Comparison of ENCODE assay signal across 24 mouse cellular contexts in the genomic region with DNA sequence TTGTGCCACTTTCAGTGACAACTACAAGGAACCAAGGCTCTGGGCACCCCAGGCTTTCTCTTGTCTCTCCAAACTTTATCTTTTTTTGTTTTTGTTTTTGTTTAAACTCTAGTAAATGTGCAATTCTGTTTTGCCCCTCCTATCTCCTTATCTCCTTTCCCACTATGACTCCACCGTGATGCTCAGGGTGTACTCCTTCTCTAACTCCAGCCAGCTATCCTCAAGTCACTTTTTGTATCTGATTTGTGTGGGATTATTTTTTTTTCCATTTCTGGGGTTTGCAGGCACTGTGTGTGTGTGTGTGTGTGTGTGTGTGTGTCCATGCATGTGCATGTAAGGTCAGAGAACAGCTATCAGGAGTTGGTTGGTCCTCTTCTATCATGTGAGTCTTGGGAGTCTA. TPM values are rescaled to one million over a fixed set of nuclear protein-coding genes. Genes with fewer than 3 reads are reported as not detected.
DNase-seq lines count a peak whose midpoint lies in the region; ATAC-seq and TF ChIP-seq lines count a peak whose summit lies in the region.
"Had no signal": no experiment of that assay in that cellular context is flagged by ENCODE, and none has a peak within 500 bp of the region (broad histone marks: within the 10 kb centered on the region; RNA-seq: fewer than 3 reads in every experiment).

No protein-coding gene starts in this region.

- TF ChIP-seq CTCF in intestine, postnatal 0 days (IDR thresholded peaks at IDR 0.05; ENCODE audit: low read depth), result no peak

- 30% methylated on average over 1 of the region's 1 CpGs for WGBS in intestine, postnatal 0 days

- no peak for ATAC-seq in erythroblast, adult 5-6 weeks (replicated peaks; ENCODE audit: low FRiP score, poor library complexity, severe bottlenecking)
- no peak for ATAC-seq in megakaryocyte, adult 5-6 weeks (ENCODE audit: poor library complexity, severe bottlenecking)
- ATAC-seq in intestine, postnatal 0 days, result no peak
- peak; percentile 12 for ATAC-seq in megakaryocyte-erythroid progenitor cell, adult 5-6 weeks (replicated peaks; ENCODE audit: low FRiP score, low TSS enrichment, poor library complexity, severe bottlenecking)
- ATAC-seq: activated CD4-positive, CD25-positive, alpha-beta regulatory T cell, adult 4 months; Patski had no signal

- peak overlapping the region; percentile 94 for H3K4me3 ChIP-seq in erythroblast, embryonic 14.5 days (replicated peaks)
- peak overlapping the region; percentile 18 for H3K4me3 ChIP-seq in megakaryocyte, embryonic 14.5 days (replicated peaks)
- no peak overlapping the region for H3K4me3 ChIP-seq in intestine, postnatal 0 days (ENCODE audit: low read depth, low read length)
- H3K4me3 ChIP-seq: forebrain, embryonic 12.5 days had no signal

- no peak overlapping the region for H3K9ac ChIP-seq in intestine, postnatal 0 days (ENCODE audit: low read depth, low read length)
- H3K9ac ChIP-seq: embryonic facial prominence, embryonic 15.5 days; hindbrain, embryonic 12.5 days had no signal

- H3K9me3 ChIP-seq in erythroblast, embryonic 14.5 days (ENCODE audit: control insufficient read depth, low read length), result no peaks in the 10 kb centered on the region
- H3K9me3 ChIP-seq in megakaryocyte, embryonic 14.5 days, result peaks cover 3% of the 10 kb centered on the region; the same call in 1 of the 2 replicates
- no peaks in the 10 kb centered on the region for H3K9me3 ChIP-seq in intestine, postnatal 0 days (ENCODE audit: control insufficient read depth)
- H3K9me3 ChIP-seq: embryonic facial prominence, embryonic 15.5 days; forebrain, embryonic 12.5 days; hindbrain, embryonic 12.5 days; neural tube, embryonic 13.5 days had no signal

- H3K36me3 ChIP-seq in erythroblast, embryonic 14.5 days (ENCODE audit: control insufficient read depth), result no peaks in the 10 kb centered on the region; the same call in 1 of the 2 replicates
- H3K36me3 ChIP-seq in megakaryocyte, embryonic 14.5 days (replicated peaks; ENCODE audit: low read length), result peaks cover 6% of the 10 kb centered on the region
- H3K36me3 ChIP-seq in intestine, postnatal 0 days (ENCODE audit: control insufficient read depth, insufficient read depth), result no peaks in the 10 kb centered on the region
- H3K36me3 ChIP-seq: embryonic facial prominence, embryonic 15.5 days; forebrain, embryonic 12.5 days; hindbrain, embryonic 12.5 days; neural tube, embryonic 13.5 days had no signal

- DNase-seq in left cerebral cortex, postnatal 10 days (ENCODE audit: extremely low spot score in 1 of 2, low spot score in 2 of 2), result no peak
- no peak for DNase-seq in layer of hippocampus, postnatal 14 days (ENCODE audit: low spot score in 2 of 2)
- DNase-seq: adrenal gland, postnatal 36 days; cerebellum, adult 8-10 months; gastrocnemius, postnatal 25 days; heart, postnatal 10 days; lung, postnatal 10 days; right cerebral cortex, postnatal 25 days had no signal

- intact Hi-C loops in left cerebral cortex, postnatal 10 days (cut with DNase I), result no loop called here

- peaks cover 47% of the 10 kb centered on the region for H3K4me1 ChIP-seq in erythroblast, embryonic 14.5 days (ENCODE audit: control insufficient read depth)
- H3K4me1 ChIP-seq in megakaryocyte, embryonic 14.5 days, result peaks cover 57% of the 10 kb centered on the region
- peaks cover 13% of the 10 kb centered on the region; the same call in 1 of the 2 replicates for H3K4me1 ChIP-seq in intestine, postnatal 0 days (replicated peaks; ENCODE audit: control insufficient read depth, insufficient read depth, low read length)

- H3K27me3 ChIP-seq in erythroblast, embryonic 14.5 days (ENCODE audit: control insufficient read depth), result no peaks in the 10 kb centered on the region
- H3K27me3 ChIP-seq in megakaryocyte, embryonic 14.5 days (replicated peaks), result no peaks in the 10 kb centered on the region
- no peaks in the 10 kb centered on the region for H3K27me3 ChIP-seq in intestine, postnatal 0 days (replicated peaks; ENCODE audit: control insufficient read depth, insufficient read depth, low read length)
- H3K27me3 ChIP-seq: embryonic facial prominence, embryonic 15.5 days; forebrain, embryonic 12.5 days; hindbrain, embryonic 12.5 days; neural tube, embryonic 13.5 days; Patski had no signal

- H3K4me2 ChIP-seq in intestine, postnatal 0 days (replicated peaks; ENCODE audit: low read depth), result peak overlapping the region; percentile 81

- no peak overlapping the region for H3K27ac ChIP-seq in intestine, postnatal 0 days (ENCODE audit: low read depth, low read length)
- H3K27ac ChIP-seq: forebrain, embryonic 12.5 days; hindbrain, embryonic 12.5 days; neural tube, embryonic 13.5 days had no signal

RNA-seq across cellular contexts. Expression of gene Zfp787, which starts 1.7 kb away (rescaled TPM):
- polyA plus RNA-seq in erythroblast, embryonic 14.5 days (2012), result 0.85 and 2.6 TPM in 2 replicates
- 1.5 and 8.4 TPM in 2 replicates for total RNA-seq in erythroblast, adult 5-6 weeks (2015; ENCODE audit: low replicate concordance)
- 5.2 and 10.3 TPM in 2 replicates for total RNA-seq in erythroblast, adult 5-6 weeks (2017; ENCODE audit: low replicate concordance)
- 31.0 and 49.7 TPM in 2 replicates for polyA plus RNA-seq in megakaryocyte, embryonic 14.5 days (2012; ENCODE audit: insufficient read depth, low replicate concordance)
- 11.9 and 17.0 TPM in 2 replicates for total RNA-seq in megakaryocyte, adult 5-6 weeks (2015)
- 25.6 and 25.7 TPM in 2 replicates for total RNA-seq in megakaryocyte, adult 5-6 weeks (2017)
- 42.2 and 46.5 TPM in 2 replicates for polyA plus RNA-seq in intestine, postnatal 0 days (2015; fragmentation: Nextera tagmentation; extraction: Ambion mirVana)
- 21.9 and 43.6 TPM in 2 replicates for total RNA-seq in megakaryocyte-erythroid progenitor cell, adult 5-6 weeks (2014; fragmentation: Nextera tagmentation)
- total RNA-seq in megakaryocyte-erythroid progenitor cell, adult 5-6 weeks (2017), result 16.7 and 17.3 TPM in 2 replicates
- total RNA-seq in left cerebral cortex, postnatal 10 days (2021), result 10 to 100 TPM; 26.1 to 27.2 TPM
- 10 to 100 TPM; 25.7 to 26.8 TPM for total RNA-seq in layer of hippocampus, postnatal 14 days (2021)

RNA-seq across cellular contexts. Expression of gene Zfp444, which starts 14.5 kb away (rescaled TPM):
- 1.7 and 1.8 TPM in 2 replicates for polyA plus RNA-seq in erythroblast, embryonic 14.5 days (2012)
- 0.77 and 1.5 TPM in 2 replicates for total RNA-seq in erythroblast, adult 5-6 weeks (2015; ENCODE audit: low replicate concordance)
- 1.3 and 5.7 TPM in 2 replicates for total RNA-seq in erythroblast, adult 5-6 weeks (2017; ENCODE audit: low replicate concordance)
- 42.1 and 48.4 TPM in 2 replicates for polyA plus RNA-seq in megakaryocyte, embryonic 14.5 days (2012; ENCODE audit: insufficient read depth, low replicate concordance)
- total RNA-seq in megakaryocyte, adult 5-6 weeks (2015), result 2.0 and 3.6 TPM in 2 replicates
- total RNA-seq in megakaryocyte, adult 5-6 weeks (2017), result 4.1 and 8.0 TPM in 2 replicates
- polyA plus RNA-seq in intestine, postnatal 0 days (2015; fragmentation: Nextera tagmentation; extraction: Ambion mirVana), result 18.5 and 18.7 TPM in 2 replicates
- total RNA-seq in megakaryocyte-erythroid progenitor cell, adult 5-6 weeks (2014; fragmentation: Nextera tagmentation), result 4.1 and 11.9 TPM in 2 replicates
- total RNA-seq in megakaryocyte-erythroid progenitor cell, adult 5-6 weeks (2017), result 21.9 and 22.6 TPM in 2 replicates
- 10 to 100 TPM; 54.8 to 64.3 TPM for total RNA-seq in left cerebral cortex, postnatal 10 days (2021)
- total RNA-seq in layer of hippocampus, postnatal 14 days (2021), result 10 to 100 TPM; 51.1 to 54.6 TPM

RNA-seq across cellular contexts. Expression of gene Galp, which starts 39.4 kb away (rescaled TPM):
- not detected in 2 replicates for polyA plus RNA-seq in erythroblast, embryonic 14.5 days (2012)
- total RNA-seq in erythroblast, adult 5-6 weeks (2015; ENCODE audit: low replicate concordance), result not detected in 2 replicates
- total RNA-seq in erythroblast, adult 5-6 weeks (2017; ENCODE audit: low replicate concordance), result not detected in 2 replicates
- polyA plus RNA-seq in megakaryocyte, embryonic 14.5 days (2012; ENCODE audit: insufficient read depth, low replicate concordance), result not detected in 2 replicates
- total RNA-seq in megakaryocyte, adult 5-6 weeks (2015), result not detected in 2 replicates
- total RNA-seq in megakaryocyte, adult 5-6 weeks (2017), result not detected in 2 replicates
- not detected in 2 replicates for polyA plus RNA-seq in intestine, postnatal 0 days (2015; fragmentation: Nextera tagmentation; extraction: Ambion mirVana)
- not detected in 2 replicates for total RNA-seq in megakaryocyte-erythroid progenitor cell, adult 5-6 weeks (2014; fragmentation: Nextera tagmentation)
- total RNA-seq in megakaryocyte-erythroid progenitor cell, adult 5-6 weeks (2017), result not detected in 2 replicates
- not detected for total RNA-seq in left cerebral cortex, postnatal 10 days (2021)
- not detected for total RNA-seq in layer of hippocampus, postnatal 14 days (2021)
- total RNA-seq: adrenal gland, postnatal 36 days; gastrocnemius, postnatal 25 days; heart, postnatal 10 days; monocyte, adult 5-6 weeks had no signal
- polyA plus RNA-seq: activated CD4-positive, CD25-positive, alpha-beta regulatory T cell, adult 4 months; embryonic facial prominence, embryonic 15.5 days; forebrain, embryonic 12.5 days; frontal cortex, adult 2 months; hindbrain, embryonic 12.5 days; limb, embryonic 14.5 days; neural tube, embryonic 13.5 days; Patski; urinary bladder, adult 2 months had no signal
